Mouse (Mus musculus): ENCODE results near the gene Srsf12.
A peak's percentile ranks its signal among the peaks of the same experiment; 100 is the strongest.

The Srsf12 gene

DNA sequence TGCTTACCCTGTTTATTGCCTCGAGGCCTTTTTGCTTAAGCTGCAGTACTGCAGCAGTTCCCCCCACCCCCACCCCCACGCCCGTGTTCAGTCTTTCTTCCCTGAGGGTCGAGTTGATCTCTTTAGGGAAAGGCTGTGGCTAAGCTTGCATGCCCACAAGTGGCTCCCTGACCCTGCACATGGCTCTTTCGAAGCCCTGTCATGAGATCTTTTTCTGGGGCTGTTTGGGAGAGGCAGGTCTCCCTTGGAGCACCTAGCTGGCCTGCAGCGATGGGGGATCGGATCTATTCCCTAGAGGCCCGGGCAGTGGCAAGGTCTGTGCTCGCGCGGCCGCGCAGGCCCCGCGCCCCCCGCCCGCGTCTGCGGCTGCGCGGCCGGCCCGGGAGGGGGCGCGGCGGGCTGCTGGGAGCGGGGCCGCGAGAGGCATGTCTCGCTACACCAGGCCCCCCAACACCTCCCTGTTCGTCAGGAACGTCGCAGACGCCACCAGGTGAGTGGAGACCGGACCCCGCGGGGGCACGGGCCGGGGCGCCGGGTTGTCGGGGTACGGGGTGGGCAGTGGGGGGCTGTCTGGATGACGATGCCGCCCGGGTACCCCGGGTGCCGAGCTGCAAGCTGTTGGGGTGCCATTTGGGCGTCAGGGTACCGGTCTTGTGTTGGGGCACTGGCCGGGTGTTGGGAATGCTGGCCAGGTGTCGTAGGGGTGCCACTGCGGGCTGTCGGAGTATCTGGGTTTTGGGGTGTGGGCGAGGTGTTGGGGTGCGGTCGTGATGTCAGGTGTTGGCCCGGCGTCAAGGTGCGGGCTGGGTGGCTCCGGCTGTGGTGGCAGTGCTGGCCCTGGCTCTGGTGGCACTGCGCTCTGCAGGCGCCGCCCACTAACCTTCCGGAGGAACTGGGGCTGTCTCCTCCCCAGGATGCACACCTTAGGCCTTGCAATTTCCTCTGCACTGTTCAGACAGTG lies at the start of gene Srsf12:
TSS of gene Srsf12 (plus strand) at position 111 of the 961 bp plus-strand sequence.
- no peak for DNase-seq (ENCODE audit: low read depth, low spot score)

DNA sequence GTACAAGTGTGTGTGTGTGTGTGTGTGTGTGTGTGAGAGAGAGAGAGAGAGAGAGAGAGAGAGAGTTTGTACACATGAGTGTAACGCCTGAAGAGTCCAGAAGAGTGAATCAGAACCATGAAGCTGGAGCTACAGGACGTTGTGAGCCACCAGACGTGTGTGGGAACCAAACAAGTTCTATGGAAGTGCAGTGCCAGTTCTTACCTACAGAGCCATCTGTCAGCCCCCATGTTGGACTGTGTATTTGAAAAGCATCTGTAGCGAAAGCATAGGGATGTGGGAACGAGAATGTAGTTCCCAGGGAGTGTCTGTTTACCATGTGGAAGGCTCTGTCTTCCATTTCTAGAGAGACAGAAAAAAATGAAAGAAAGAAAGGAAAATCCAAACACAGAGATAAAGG lies 25.3 kb upstream of the Srsf12 start:
- no peak for DNase-seq (ENCODE audit: low read depth, low spot score)

DNA sequence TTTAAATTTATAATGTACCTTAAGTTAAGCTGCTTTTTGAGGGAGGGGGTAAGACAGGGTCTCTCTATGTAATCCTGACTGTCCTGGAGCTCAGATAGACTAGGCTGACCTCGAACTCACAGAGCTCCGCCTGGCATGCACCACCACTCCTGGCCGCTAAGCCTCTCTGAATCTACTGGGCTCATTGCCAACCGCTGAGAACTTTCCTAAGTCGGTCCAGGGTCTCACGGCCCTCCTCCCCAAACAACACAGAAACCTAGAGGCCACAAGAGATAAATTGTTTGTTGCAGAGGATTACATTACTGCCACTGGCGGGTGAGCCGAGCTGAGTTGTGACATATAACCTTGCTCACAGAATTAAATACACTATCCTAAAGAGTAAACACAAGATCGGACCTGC lies 20.6 kb upstream of the Srsf12 start:
- DNase-seq (ENCODE audit: low read depth, low spot score), result no peak

DNA sequence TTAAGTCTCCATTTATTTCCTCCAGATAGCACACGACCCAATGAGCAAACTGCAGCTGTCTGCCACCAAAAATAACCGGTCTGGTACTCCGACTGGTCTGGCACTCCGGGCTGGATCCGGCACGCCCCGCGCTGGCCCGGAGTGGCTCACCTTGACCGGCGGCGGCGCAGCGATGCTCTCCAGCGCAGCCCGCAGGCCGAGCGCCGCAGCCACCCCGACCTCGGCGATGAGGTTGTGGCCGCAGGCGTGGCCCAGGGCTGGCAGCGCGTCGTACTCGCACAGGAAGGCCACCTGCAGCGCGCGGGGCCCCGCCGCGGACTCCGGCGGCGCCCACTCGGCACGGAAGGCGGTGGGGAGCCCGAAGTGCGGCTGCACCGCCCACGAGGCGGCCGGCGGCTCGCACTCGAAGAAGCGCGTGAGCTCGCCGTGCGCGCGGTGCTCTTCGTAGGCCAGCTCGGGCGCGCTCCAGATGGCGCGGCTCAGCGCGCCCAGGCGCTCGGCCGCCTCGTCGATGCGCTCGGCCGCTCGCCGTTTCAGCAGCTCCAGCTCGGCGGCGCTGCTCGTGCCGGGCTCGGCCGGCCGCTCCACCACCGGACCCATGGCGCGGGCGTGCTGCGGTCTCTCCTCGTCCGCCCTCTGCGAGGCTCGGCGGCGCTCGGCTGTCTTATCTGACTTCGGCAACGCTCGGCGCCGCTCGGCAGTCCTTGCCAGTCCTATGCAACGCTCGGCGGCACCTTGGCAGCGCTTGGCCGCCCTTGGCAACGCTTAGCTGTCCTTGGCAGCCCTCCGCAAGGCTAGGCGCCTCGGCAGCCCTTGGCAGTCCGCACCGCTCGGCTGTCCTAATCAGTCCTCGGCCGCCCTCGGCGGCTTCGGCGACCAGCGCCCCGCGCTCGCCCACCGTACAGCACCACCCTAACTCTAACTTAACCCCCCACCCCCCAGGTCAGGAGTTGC lies 19.7 kb upstream of the Srsf12 start:
- DNase-seq (ENCODE audit: low read depth, low spot score), result peak; percentile 65

DNA sequence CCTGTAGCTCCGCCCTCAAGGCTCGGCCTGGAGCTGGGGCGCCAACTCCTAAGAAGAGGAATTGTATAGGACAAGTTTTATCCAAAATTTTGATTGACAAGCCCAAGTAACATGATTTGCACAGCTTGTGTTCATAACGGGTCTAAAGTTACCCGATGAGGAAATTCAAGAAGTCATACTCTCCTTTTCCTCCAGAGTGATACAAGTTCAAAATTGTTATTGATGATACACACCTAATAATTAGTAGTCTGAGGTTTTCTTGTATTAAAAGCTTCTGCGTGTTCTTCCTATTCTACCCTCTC lies 19.1 kb upstream of the Srsf12 start, which contains the start of gene Pm20d2:
TSS of gene Pm20d2 (minus strand) at position 3 of the 302 bp plus-strand sequence.
- no peak for DNase-seq (ENCODE audit: low read depth, low spot score)

DNA sequence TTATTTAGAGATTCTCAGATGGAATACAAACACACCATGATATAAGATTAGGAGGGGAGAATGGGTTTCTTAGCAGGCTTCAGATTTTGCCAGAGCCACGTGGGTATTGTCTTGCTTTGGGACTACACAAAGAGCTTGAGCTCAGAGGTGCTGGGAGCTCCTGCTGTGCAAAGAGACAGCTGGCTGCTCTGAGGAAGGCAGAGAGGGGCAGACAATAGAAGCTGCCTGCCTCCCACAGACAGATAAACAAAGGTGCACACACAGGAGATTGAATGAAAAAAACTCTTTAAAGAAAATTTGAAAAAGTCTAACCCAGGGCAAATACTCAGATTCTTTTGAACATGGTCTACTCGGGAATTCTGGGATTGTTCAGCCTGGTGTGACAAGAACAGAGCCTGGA lies 10.7 kb upstream of the Srsf12 start:
- DNase-seq (ENCODE audit: low read depth, low spot score), result no peak

DNA sequence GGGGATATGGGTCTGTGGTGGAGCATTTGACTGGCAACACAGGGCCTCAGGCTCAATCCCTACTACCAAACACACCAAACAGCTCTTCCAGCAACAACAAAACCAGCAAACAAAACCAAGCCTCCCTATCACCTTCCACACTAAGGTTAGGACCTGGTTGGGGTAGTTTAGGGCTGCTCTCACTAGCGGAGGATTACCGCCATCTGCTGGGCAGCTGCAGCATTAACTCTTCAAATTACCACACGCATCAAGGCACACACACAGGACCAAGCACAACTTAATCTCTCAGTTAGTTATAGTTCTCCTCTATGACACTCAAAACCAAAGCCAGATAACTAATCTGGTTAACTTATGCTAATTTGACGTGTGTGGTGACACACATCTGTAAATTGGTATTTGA lies 4.1 kb upstream of the Srsf12 start:
- DNase-seq (ENCODE audit: low read depth, low spot score), result no peak

DNA sequence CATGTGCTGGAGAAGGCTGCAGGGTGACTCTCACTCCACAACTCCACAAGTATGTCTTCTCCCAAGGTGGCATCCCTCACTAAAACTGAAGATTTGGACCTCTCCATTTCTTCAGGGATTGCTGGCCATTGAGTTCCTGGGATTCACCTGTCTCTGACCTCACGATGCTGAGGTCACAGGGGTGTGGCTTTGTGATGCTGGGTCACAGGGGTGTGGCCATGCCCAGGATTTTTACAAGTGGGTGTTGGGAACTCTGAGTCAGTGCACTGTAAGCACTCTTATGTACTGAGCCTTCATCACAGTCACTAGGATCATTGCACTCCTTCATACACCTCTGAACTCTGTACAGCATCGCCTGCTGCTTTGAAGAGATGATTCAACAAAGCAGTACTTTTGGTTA lies 1.2 kb upstream of the Srsf12 start:
- no peak for DNase-seq (ENCODE audit: low read depth, low spot score)

DNA sequence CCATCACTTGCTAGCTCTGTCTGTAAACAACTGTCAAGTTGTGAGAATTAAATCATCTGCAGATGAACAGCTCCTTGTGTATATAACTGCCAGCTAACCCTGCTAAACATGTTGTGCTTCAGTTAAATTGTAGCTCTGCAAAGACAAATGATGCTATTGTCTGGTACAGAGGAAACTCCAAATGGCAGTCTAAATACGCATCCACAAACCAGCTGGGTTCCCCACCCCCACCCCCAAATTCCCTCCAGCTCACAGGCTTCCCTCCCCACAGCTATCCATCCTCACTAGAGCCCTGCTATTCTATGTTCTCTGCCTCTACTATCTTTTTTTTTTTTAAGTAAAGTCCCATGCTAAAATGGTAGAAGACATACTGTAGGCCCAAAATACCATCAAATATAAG lies 13.1 kb downstream of the Srsf12 start:
- no peak for DNase-seq (ENCODE audit: low read depth, low spot score)

DNA sequence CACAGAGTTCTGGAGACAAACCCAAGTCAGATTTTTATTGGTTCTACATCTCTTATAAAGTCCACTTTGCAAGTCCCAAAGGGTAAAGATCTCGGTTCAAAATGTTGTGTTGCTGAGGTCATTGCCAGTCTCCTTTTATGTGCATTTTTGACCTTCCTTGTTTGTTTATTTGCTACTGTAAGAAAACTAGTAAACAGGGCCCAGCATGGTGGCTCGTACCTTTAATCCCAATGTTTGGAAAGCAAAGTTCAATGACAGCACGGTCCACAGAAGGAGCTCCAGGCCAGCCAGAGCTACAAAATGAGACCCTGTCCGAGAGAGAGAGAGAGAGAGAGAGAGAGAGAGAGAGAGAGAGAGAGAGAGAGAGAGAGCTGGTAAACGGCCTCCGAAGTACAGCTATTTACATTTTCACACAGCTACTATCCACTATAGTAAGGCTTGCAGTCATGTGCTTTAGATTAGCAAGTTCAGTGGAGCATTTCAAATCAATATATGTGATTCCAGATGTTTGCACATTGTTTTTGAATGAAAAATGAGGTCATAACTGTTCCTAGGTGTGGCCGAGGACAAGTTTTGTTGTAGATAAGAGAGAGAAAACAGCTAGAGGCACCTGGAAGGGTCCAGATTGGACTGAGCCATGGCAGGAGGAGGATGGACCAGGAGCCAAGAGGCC lies 15.3 kb downstream of the Srsf12 start:
- DNase-seq (ENCODE audit: low read depth, low spot score), result no peak

DNA sequence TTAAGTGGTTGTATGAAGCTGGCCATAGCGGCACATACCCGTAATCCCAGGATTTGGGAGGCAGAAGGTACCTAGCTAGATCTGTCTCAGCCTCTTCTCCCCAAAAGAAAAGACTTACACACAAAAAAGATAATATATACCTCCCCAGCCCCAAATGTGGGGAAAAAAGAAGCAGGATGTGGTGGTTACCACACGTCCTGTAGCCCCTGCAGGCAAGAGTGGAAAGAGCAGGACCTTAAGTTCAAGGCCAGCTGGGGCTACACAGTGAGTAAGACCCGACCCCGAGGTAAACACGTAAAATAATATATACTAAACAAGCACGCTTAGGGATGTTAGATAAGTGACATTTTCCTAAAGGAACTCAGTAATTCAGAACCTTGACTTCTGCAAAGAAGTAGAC lies 18.4 kb downstream of the Srsf12 start:
- no peak for DNase-seq (ENCODE audit: low read depth, low spot score)

DNA sequence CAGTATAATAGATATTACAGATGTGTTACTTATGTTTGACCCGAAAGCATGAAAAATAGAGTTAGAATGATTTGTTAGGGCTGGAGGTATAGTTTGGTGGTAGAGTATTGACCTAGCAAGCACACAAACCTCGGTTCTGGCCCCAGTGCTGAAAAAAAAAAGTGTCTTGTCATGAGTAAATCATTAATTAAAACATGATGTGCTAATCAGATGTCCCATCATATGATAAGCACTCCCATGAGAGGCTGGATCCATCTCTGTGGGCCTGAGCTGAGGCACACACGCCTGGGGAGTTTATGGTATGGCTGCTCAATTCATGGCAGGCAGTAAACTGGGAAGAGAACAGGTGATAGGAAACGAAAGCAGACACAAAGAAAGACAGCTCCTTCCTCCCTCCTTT lies 20.8 kb downstream of the Srsf12 start:
- no peak for DNase-seq (ENCODE audit: low read depth, low spot score)

DNA sequence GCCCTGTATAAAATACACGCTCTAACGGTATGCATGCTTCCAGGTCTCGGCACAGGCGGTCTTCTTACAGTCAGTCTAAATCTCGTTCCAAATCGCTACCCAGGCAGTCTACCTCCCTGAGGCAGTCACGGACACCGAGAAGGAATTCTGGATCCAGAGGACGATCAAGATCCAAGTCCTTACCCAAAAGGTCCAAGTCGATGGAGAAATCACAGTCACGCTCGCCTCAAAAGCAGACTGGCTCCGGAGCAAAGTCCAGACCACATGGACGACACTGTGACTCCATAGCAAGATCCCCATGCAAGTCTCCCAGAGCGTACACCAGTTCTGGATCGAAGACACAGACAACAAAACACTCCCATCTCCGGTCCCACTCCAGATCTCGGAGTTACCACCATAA lies 22.1 kb downstream of the Srsf12 start:
- DNase-seq (ENCODE audit: low read depth, low spot score), result no peak

DNA sequence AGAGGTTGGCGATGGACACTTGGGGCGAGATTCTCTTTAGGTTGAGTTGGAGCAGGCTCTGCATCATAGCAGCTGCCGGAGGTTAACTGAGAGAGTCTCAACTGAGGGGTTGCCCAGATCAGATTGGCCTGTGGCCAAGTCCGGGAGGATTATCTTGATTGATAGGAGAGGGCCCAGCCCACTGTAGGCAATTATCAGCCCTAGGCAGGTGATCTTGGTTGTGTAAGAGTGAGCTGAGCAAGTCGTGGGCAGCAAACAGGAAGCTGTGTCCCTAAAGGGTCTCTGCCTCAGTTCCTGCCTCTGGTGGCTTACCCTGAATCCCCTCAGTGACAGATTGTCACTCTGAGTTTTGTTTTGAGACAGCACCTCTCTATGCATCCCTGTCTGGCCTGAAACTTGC lies 33.7 kb downstream of the Srsf12 start:
- DNase-seq (ENCODE audit: low read depth, low spot score), result no peak

DNA sequence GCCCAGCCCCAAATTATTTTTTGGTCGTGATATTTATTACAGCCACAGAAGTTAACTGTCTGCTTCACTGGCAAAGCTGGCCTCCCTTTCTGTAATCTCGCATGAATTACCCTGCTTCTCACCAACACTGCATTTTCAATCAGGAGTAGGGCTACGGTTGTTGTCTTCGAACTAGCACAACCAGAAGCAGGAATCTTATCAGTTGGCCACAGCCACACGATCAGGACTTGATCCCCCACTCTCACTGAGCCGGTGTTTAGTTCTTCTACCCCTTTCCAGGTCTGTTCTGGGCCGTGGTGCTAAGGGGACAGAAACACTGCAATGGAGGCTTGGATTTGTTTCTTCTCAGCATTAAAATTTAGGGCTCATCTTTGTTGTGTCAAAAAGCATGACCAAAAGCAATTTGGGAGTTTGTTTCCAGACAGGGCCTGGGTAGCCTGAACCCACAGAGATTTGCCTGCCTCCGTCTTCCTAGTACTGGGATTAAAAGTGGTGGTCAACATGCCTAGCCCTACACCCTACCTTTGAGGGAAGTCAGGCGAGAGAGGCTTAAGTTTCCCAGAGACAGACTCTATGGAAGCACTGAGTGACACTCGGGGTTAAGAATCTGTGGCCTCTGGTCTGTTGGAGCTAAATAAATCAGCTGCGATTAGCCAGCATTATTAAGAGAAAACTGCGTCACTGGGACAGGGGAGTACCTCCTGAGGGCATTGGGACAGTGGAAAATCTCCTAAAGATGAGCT lies 34.4 kb downstream of the Srsf12 start:
- DNase-seq (ENCODE audit: low read depth, low spot score), result no peak

DNA sequence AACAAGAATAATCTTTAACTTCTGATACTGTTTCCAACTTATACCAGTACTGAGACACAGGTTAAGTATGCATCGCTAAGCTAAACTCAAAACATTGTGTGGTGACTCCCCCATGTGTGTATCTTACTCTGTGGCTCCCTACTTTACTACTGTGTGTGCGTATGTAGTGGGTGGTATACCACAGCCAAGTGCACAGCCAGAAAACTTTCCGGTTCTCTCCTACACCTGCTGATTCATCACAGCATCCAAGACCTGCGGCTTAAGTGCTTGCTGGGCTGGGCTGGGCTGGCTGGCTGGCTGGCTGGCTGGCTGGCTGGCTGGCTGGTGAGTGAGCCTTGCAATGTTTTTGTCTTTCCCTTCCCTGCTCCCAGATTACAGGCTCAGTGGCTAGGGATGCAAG lies 35.1 kb downstream of the Srsf12 start:
- DNase-seq (ENCODE audit: low read depth, low spot score), result no peak

DNA sequence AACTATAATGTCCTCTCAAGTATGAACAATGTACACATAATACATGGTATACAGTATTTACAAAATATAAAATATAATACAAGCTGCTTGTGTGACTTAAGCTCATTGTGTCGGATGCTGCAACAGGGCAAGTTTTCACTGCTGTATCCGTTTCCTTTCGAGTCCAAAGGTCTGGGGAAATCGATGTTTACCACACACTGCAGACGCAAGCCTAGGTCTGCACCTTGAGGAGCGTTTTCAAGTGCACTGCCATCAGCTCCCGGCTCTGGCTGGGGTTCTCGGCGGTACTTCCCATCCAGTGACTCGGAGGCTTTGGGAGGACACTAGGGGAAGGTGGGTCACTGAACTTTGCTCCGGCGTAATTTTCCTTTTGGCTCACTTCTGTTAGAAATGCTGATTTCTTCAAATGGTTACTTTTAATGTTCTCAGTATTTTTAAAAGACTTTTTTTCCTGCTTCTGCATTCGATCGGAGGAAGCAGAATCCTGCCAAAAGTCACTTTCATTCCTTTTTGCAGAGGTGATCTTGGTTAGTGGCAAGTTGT lies 37.1 kb downstream of the Srsf12 start:
- DNase-seq (ENCODE audit: low read depth, low spot score), result no peak

DNA sequence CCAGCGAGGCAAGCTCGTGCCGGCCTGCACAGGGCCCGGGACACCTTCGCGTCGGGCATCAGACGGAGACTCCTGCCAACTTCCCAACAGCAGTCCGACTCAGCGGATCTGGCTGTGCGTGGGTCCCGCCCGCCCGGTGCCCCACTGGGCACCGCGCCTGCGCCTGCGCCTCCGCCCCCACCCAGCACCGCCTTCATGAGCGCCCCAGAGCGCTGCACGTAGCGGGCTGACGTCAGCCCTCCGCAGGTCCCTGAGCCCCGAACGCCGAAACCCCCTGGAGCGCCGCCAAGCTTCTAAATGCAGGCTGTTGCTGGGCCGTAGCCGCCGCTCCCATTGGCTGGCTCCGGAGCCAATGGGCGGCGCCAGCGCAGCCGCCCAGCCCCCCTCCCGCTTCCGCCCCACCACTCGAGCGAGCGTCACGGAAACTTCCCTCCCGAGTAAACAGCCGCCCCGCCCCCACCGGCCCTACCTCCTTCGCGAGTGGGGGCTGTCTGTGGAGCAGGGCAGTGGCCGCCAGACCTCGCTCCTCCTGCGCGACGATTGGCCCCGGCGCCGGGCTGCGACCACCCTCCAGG lies 38.8 kb downstream of the Srsf12 start:
- DNase-seq (ENCODE audit: low read depth, low spot score), result peak; percentile 92

DNA sequence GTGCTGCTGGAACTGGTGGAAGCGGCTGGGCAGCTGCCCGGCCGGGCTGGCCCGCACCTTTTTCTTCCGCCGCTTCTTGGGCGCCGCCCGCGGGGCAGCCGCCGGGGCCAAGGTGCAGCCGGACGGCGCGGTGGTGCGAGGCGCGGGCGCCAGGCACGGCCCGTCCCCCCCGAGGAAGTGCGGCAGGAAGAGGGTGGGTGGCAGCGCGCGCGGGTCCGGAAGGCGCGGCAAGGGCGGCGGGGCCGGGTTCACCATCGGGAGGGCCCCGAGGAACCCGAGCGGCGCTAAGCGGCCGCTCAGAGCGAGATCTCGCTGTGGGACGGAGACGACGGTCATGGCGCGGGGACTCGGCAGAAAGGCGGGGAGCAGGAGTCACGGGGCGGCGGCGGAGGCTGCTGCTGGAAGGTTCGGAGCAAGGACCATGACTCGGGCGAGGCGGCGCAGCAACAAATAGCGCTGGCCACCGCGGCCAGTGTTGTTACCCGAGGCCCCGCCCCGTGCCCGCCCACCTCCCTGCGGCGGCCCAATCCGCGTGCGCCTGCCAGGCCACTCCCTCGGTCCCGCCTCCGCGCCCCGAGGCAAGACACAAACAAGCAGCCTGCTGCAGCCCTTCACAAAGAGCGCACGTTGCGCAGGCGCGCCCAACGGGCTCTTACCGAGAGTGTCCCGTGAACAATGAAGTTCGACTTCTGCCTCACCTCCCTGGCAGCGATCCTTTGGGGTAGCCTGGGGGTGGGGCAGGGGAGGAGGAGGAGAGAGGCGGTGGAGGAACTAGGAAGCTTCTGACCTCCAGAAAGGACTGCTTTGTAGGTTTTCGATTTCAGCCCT lies 39.5 kb downstream of the Srsf12 start:
- DNase-seq (ENCODE audit: low read depth, low spot score), result peak; percentile 95

DNA sequence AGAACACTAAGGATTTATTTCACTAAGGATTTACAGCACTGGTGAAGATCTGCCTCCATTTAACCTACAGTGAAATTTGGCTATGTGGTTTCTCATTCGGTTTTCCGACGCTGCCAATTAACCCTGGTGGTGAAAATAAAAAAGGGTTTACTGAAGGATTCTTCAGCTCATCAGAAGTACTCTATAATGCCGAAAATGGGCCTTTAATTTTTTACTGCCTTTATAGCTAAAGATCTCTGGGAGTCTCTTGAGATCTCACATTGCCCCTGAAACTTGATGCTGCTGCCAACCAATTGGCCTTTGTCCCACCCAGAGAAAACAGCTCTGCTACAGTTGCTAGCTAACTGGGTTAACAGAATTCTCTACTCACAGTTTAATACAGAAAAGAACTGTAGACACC lies 40.1 kb downstream of the Srsf12 start:
- DNase-seq (ENCODE audit: low read depth, low spot score), result no peak
